Mouse (Mus musculus): ENCODE measurements around the gene Dlg2.

GRCm38 (mm10) chr7:92460578-92460977, 1984.1 kb downstream of the Dlg2 start:
- TF ChIP-seq CTCF (IDR thresholded peaks at IDR 0.05; ENCODE audit: control insufficient read depth, insufficient read depth, insufficient read length) (no peak), MAX (IDR thresholded peaks at IDR 0.05) (no peak), MYOD1 (IDR thresholded peaks at IDR 0.05; ENCODE audit: control insufficient read depth, insufficient read length, low read depth) (no peak), CEBPB (IDR thresholded peaks at IDR 0.05; ENCODE audit: low read depth) (no peak), MYOG (IDR thresholded peaks at IDR 0.05; ENCODE audit: control insufficient read depth, extremely low read depth, insufficient read length) (no peak)

Data from C2C12 (cell line).